Mouse (Mus musculus) spleen, adult 18-20 months (tissue): Measurements from ENCODE around the gene Pid1.

Source experiments
- DNase-seq, 2 experiments: peaks; one replicate each; pipeline ENCODE4 v3.0.0; 2022; ENCODE audit warnings: mixed read lengths in 2 of 2

The Pid1 gene

GRCm38 (mm10) chr1:84363967-84364366, at the start of gene Pid1:
Pid1 (minus strand) TSS chr1:84364180.
- DNase-seq, result no peak

GRCm38 (mm10) chr1:84409514-84409913, 45.5 kb upstream of the Pid1 start:
- DNase-seq, result no peak

- DNase-seq, result no peak
Observed at GRCm38 (mm10) chr1:84408873-84409272, 44.9 kb upstream of the Pid1 start.

- DNase-seq, result no peak
Observed at GRCm38 (mm10) chr1:84406891-84407290, 42.9 kb upstream of the Pid1 start.

- no peak for DNase-seq
Observed at GRCm38 (mm10) chr1:84405551-84406290, 41.7 kb upstream of the Pid1 start.

- DNase-seq, result no peak
Observed at GRCm38 (mm10) chr1:84404880-84405279, 40.9 kb upstream of the Pid1 start.

- no peak for DNase-seq
Observed at GRCm38 (mm10) chr1:84402154-84402553, 38.2 kb upstream of the Pid1 start.

GRCm38 (mm10) chr1:84399671-84400070, 35.7 kb upstream of the Pid1 start:
- DNase-seq, result no peak

- DNase-seq, result no peak
Observed at GRCm38 (mm10) chr1:84399118-84399517, 35.1 kb upstream of the Pid1 start.

- DNase-seq, result no peak
Observed at GRCm38 (mm10) chr1:84396787-84397186, 32.8 kb upstream of the Pid1 start.

- DNase-seq, result no peak
Observed at GRCm38 (mm10) chr1:84395928-84396327, 31.9 kb upstream of the Pid1 start.

GRCm38 (mm10) chr1:84390961-84391360, 27.0 kb upstream of the Pid1 start:
- DNase-seq, result no peak

- DNase-seq, result no peak
Observed at GRCm38 (mm10) chr1:84387616-84388015, 23.6 kb upstream of the Pid1 start.

GRCm38 (mm10) chr1:84386481-84387146, 22.6 kb upstream of the Pid1 start:
- no peak for DNase-seq

GRCm38 (mm10) chr1:84382709-84383108, 18.7 kb upstream of the Pid1 start:
- no peak for DNase-seq

GRCm38 (mm10) chr1:84382064-84382463, 18.1 kb upstream of the Pid1 start:
- DNase-seq, result no peak

GRCm38 (mm10) chr1:84380895-84381294, 16.9 kb upstream of the Pid1 start:
- DNase-seq, result no peak

GRCm38 (mm10) chr1:84367733-84368132, 3.8 kb upstream of the Pid1 start:
- DNase-seq, result no peak

- DNase-seq, result no peak
Observed at GRCm38 (mm10) chr1:84366553-84366952, 2.6 kb upstream of the Pid1 start.

- no peak for DNase-seq
Observed at GRCm38 (mm10) chr1:84362709-84363617, 1.0 kb downstream of the Pid1 start.

GRCm38 (mm10) chr1:84362209-84362608, 1.8 kb downstream of the Pid1 start:
- DNase-seq, result no peak

- no peak for DNase-seq
Observed at GRCm38 (mm10) chr1:84361389-84361788, 2.6 kb downstream of the Pid1 start.
